Mouse (Mus musculus): ENCODE results near the gene Thnsl2. TPM values are rescaled to one million over a fixed set of nuclear protein-coding genes. Genes with fewer than 3 reads are reported as not detected.

Gene Thnsl2
- polyA plus RNA-seq, 1 experiment from 2014 or later: 8.3 TPM

- H3K4me1 ChIP-seq: no peaks in the 10 kb centered on the region
- WGBS: 44% methylated on average over 4 of the region's 4 CpGs
- H3K4me3 ChIP-seq: no peak overlapping the region
- H3K27ac ChIP-seq: no peak overlapping the region
- no peak for ATAC-seq (ENCODE audit: borderline replicate concordance, extremely low read depth, low FRiP score, low TSS enrichment)
- no peaks in the 10 kb centered on the region for H3K9me3 ChIP-seq
- no peaks in the 10 kb centered on the region for H3K36me3 ChIP-seq
- H3K4me2 ChIP-seq: no peak overlapping the region
- no peak overlapping the region for H3K9ac ChIP-seq
- no peaks in the 10 kb centered on the region for H3K27me3 ChIP-seq
Observed at GRCm38 (mm10) chr6:71088992-71089391, 55.2 kb downstream of the Thnsl2 start.

GRCm38 (mm10) chr6:71083441-71083840, 60.8 kb downstream of the Thnsl2 start:
- 66% methylated on average over 7 of the region's 7 CpGs for WGBS
- Histone ChIP-seq H3K27ac (no peak overlapping the region), H3K4me3 (no peak overlapping the region), H3K9me3 (no peaks in the 10 kb centered on the region), H3K4me1 (no peaks in the 10 kb centered on the region), H3K4me2 (no peak overlapping the region), H3K9ac (no peak overlapping the region), H3K27me3 (no peaks in the 10 kb centered on the region), H3K36me3 (no peaks in the 10 kb centered on the region)
- ATAC-seq (ENCODE audit: borderline replicate concordance, extremely low read depth, low FRiP score, low TSS enrichment): no peak

GRCm38 (mm10) chr6:71082084-71082483, 62.2 kb downstream of the Thnsl2 start:
- Histone ChIP-seq H3K4me2 (no peak overlapping the region), H3K9me3 (no peaks in the 10 kb centered on the region), H3K36me3 (no peaks in the 10 kb centered on the region), H3K27ac (no peak overlapping the region), H3K4me3 (no peak overlapping the region), H3K27me3 (no peaks in the 10 kb centered on the region), H3K4me1 (no peaks in the 10 kb centered on the region), H3K9ac (no peak overlapping the region)
- ATAC-seq (ENCODE audit: borderline replicate concordance, extremely low read depth, low FRiP score, low TSS enrichment): no peak
- WGBS: 64% methylated on average over 11 of the region's 11 CpGs

DNA sequence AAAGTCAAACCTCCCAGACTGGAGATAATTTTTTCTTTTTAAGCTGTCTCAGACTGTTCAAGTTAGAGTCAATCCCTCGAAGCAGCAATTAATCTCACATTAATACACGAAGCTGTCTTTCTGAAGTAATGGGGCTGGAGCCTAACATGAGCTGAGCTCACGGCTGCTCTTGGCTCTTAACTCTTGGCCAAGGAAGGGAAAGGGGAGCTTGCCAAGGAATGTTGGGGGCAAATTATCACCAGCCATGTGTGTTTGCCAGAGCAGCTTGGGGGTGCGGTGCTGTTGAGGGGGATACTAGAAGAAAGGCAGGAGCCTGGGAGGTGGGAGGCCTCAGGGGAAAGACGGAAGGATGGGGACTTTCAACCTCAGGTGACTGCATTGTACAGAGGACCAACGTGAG, 63.0 kb downstream of the Thnsl2 start:
- H3K9ac ChIP-seq: no peak overlapping the region
- no peaks in the 10 kb centered on the region for H3K4me1 ChIP-seq
- no peak overlapping the region for H3K4me2 ChIP-seq
- no peak for ATAC-seq (ENCODE audit: borderline replicate concordance, extremely low read depth, low FRiP score, low TSS enrichment)
- no peak overlapping the region for H3K27ac ChIP-seq
- 51% methylated on average over 6 of the region's 6 CpGs for WGBS
- H3K27me3 ChIP-seq: no peaks in the 10 kb centered on the region
- H3K9me3 ChIP-seq: no peaks in the 10 kb centered on the region
- H3K36me3 ChIP-seq: no peaks in the 10 kb centered on the region
- no peak overlapping the region for H3K4me3 ChIP-seq

Other genes starting within 250 kb of the Thnsl2 start
- not detected in 2 replicates for gene Tex37, start 225.5 kb downstream of the Thnsl2 start, polyA plus RNA-seq (2015; fragmentation: Nextera tagmentation; extraction: Ambion mirVana)
- gene Foxi3, start 187.9 kb downstream of the Thnsl2 start, polyA plus RNA-seq (2015; fragmentation: Nextera tagmentation; extraction: Ambion mirVana): not detected in 2 replicates
- 1.3 and 2.8 TPM in 2 replicates for gene Fabp1, start 55.4 kb upstream of the Thnsl2 start, polyA plus RNA-seq (2015; fragmentation: Nextera tagmentation; extraction: Ambion mirVana)
- gene Krcc1, start 127.2 kb upstream of the Thnsl2 start, polyA plus RNA-seq (2015; fragmentation: Nextera tagmentation; extraction: Ambion mirVana): 46.8 and 52.2 TPM in 2 replicates
- gene Smyd1, start 177.8 kb upstream of the Thnsl2 start, polyA plus RNA-seq (2015; fragmentation: Nextera tagmentation; extraction: Ambion mirVana): 3.0 and 4.5 TPM in 2 replicates
- gene Cd8b1, start 178.3 kb upstream of the Thnsl2 start, polyA plus RNA-seq (2015; fragmentation: Nextera tagmentation; extraction: Ambion mirVana): 0.18 and 1.6 TPM in 2 replicates
- gene Cd8a, start 229.0 kb upstream of the Thnsl2 start, polyA plus RNA-seq (2015; fragmentation: Nextera tagmentation; extraction: Ambion mirVana): 0.06 and 1.2 TPM in 2 replicates

All from lung, embryonic 15.5 days (tissue).